Mouse (Mus musculus) mature B cell (primary cell): ENCODE data around the gene Rrp12.

Experiments
- in situ Hi-C: fragments of 300-500 bp; cut with MboI; formaldehyde crosslinking; loops from 2 replicates; pipeline ENCODE4 v1.14.3; 2019

Gene Rrp12

DNA sequence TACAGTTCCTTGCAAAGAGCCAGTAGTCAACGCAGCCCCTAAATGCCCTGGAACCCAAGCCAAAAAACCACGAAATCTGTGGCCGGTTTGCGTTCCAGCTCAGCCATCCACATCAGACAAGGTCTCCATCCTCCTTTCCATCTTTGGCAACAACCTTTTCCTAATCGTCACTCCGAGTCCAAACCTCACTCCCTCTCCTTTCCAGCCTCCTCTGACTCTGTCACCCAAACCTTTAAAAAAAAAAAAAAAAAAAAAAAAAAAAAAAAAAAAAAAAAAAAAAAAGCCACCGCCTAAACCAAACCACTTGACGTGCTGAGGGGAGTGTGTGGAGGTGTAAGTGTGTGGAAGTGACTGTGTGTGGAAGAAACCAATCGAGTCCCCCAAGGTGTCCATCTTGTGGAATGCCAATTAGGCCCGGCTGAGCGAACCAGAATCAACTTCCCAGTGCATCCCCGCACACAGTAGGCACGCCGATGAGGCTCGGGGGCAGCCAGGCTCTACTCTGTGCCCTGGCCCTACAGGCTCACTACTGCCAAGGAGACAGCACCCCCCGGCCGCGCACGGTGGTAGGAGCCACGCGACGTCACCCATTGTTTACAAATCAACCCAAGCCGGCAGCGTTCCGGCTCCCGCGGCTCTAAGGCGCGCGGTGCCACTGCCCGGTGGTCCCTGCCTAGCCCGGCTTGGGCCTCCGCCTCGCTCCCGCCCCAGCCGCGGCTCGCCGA is 66.4 kb downstream of the Rrp12 start, which contains the start of gene Frat1:
TSS of gene Frat1 (plus strand) at position 590 of the 725 bp plus-strand sequence.
- in situ Hi-C loops: no loop called here

DNA sequence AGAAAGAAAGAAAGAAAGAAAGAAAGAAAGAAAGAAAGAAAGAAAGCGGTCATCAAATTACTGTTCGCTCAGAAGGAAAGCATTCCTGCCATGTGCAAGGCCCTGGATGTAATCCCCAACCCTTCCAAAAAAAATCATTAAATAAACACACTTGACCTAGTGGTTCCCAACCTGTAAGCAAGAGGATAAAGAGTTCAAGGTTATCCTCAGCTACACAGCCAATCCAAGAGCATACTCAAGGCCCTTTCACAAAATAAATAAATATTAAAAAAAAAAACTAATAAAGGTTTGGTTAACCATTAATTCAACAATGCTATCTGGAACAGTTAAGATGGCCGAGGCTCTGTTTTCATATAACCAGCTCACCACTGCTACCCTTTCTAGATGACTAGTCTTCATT is 67.0 kb downstream of the Rrp12 start:
- in situ Hi-C loops: no loop called here

DNA sequence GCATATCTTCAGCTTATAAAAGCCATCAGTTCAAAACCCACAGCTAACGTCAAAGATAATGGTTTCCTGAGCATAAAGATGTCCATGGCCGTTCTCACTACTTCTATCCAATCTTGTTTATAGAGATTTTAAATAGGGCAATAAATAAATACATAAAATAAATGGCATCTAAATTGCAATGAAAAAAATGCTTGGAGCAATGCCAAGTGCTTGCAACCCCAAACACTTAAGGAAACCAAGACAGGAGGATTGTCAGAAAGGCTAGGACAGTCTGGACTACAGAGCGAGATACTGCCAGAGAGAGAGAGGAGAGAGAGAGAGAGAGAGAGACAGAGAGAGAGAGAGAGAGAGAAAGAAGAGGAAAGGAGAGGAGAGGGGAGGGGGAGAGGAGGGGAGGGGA is 69.4 kb downstream of the Rrp12 start:
- in situ Hi-C loops: no loop called here

DNA sequence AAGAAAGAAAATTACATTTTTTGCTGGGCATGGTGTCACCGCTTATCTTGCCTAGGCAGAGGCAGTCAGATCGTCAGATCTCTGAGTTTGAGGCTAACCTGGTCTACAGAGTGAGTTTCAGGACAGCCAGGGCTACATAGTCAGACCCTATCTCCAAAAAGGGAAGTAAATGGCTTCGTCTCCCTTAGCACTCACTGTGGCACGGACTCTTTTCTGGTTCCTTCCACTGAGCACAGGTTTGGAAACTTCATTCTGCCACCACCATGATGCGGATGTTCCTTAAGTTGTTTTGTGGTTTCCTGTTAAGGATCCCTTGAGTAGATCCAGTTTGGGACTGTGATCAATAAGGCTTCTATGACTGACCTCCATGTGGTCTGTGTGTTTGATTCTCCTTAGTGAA is 71.0 kb downstream of the Rrp12 start:
- in situ Hi-C loops: no loop called here

DNA sequence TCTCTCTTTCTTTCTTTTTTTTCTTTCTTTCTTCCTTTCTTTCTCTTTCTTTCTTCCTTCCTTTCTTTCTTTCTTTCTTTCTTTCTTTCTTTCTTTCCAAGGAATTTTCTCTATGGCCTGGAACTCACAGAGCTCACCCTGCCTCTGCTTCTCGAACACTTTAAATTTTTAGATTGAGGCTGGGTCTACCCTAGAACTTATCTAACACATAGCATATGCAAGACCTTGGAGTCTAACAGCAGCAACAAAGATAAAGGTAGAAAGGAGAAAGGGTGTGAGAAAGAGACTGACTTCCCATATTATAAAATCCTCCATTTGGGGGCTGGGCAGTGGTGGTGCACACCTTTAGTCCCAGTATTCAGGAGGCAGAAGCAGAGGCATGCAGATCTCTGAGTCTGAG is 73.4 kb downstream of the Rrp12 start:
- in situ Hi-C loops: no loop called here

DNA sequence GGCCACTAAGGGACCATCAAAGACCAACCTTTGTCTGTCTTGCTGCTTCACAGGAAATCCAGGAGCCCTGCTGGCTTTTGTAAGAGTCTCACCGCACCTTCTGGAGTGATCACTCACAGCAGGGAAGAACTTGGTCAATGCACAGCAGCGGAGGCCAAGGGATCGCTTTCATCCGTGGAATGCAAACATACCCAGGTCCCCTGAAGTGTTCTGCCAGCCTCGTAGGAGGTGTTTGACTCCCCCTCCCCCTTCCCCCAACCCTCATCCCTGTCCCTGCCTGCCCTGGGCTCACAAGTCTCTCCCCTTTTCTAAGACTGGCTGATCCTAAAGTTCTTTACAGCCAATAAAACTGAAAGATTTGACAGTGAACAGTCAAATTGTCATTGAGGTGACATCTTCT is 74.5 kb downstream of the Rrp12 start:
- in situ Hi-C loops: no loop called here

DNA sequence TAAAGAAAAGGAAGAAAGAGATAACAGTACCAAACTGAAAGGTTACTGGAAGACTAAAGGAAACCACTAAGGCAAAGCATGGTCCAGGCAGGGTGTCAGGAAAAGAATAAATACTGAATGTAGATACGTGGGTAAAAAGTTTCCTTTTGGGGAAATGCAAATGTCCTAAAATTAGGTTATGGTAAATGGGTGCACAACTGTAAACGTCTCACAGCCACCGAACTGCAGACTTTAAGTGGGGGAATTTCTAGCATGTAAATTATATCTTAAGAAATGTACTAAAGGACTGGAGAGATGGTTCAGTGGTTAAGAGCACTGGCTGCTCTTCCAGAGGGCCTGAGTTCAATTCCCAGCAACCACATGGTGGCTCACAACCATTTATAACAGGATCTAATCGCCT is 77.2 kb downstream of the Rrp12 start:
- in situ Hi-C loops: no loop called here

DNA sequence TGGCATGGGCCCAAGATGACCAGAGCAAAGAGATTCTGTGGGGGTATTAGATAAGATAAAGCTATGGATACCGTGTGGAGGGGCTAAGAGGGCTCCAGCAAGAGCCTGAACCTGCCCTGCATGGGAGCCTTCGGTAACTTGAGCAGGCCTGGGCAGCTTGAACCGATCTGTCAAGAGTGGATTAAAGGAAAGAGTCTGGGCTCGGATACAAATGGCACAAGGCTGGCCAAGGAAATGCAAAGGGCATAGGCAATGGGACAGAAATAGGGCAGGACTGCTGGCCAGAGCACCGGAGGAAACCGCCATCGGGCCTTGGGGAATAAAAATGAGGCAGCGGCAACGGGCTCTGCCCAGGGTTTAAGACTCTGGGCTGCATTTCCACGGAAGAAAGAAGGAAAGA is 78.6 kb downstream of the Rrp12 start:
- in situ Hi-C loops: no loop called here

DNA sequence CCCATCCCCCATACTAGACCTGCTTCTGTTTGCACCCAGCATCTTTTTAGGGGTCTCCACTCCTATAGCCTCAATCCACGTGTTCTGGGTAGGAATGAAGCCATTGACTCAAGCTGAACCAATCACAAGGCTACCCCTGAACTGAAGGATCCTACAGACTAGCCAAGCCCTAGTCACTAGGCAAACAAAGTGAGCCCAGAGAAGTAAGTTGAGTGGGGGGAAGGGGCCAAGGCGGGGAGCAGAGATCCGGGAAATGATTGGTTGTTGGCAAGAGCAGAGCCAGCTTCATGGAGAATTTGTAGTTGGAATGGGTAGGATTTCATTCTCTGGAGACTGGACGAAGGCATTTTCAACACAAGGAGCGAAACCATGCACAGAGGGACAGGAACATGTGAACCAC is 79.1 kb downstream of the Rrp12 start:
- in situ Hi-C loops: no loop called here

DNA sequence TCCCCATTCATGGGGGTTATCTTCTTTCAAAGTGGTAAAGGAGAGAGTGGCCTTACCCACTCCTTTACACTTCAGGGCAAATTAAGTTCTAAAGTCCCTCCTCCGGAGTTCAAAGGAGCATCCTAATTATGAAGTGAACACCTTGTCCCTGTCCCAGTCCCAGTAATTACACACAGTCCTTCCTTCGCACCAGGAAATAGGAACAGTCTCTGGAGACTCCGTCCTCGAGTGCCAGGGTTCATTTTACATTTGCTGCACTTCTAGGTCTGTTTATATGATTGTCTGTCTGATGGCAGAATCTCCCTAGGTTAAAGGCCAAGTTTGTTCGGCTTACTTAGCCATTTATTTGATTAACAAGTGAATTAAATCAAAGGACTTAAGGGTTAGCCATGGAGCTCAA is 79.6 kb downstream of the Rrp12 start:
- in situ Hi-C loops: no loop called here

DNA sequence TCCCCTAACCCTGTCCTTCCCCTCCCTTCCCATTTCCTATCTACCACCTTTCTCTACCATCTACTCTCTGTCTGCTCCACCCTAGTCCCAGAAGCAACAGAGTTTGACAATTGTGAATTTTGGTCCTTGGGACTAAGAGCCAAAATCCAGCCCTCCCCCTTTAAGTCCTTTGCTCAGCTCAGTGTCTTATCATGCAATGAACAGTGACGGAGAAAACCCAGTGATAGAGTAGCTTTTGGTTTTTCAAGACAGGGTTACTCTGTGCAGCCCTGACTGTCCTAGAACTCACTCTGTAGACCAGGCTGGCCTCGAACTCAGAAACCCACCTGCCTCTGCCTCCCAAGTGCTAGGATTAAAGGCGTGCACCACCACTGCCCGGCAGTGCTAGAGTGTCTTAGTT is 82.6 kb downstream of the Rrp12 start:
- in situ Hi-C loops: no loop called here
